Mouse (Mus musculus): Measurements from ENCODE around the gene Slco6d1.
"Not testable (repeated sequence)": the region's sequence is repeated elsewhere in the genome, so short reads cannot be mapped to it uniquely, and the experiment has no call there.

Slco6d1 gene

GRCm38 (mm10) chr1:98420824-98421223, at the start of gene Slco6d1:
TSS of gene Slco6d1 (plus strand) at chr1:98421124.
- no peak for DNase-seq

GRCm38 (mm10) chr1:98392001-98392400, 28.9 kb upstream of the Slco6d1 start:
- DNase-seq, result no peak

GRCm38 (mm10) chr1:98447929-98448328, 27.0 kb downstream of the Slco6d1 start:
- no peak for DNase-seq

- DNase-seq, result not testable (repeated sequence)
Measured at GRCm38 (mm10) chr1:98459224-98459623, 38.3 kb downstream of the Slco6d1 start.

GRCm38 (mm10) chr1:98476381-98476780, 55.5 kb downstream of the Slco6d1 start:
- not testable (repeated sequence) for DNase-seq

- DNase-seq, result no peak
Measured at GRCm38 (mm10) chr1:98479243-98479642, 58.3 kb downstream of the Slco6d1 start.

DNA sequence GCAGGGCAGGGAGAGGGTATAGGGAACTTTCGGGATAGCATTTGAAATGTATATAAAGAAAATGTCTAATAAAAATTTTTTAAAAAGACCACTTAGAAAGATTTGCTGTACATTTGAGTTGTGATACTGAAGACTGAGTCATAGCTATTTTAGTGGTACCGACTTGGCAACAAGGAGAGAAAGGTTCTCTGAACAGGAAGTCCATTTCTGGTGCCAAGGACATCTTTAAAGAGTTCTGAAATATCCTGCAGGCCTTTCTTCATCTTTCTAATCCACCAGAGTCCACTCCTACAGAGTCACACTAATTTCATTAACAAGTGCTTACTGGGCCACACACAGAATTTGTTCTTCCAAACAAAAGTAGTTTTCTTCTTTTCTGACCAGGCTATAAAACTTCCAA, 85.1 kb downstream of the Slco6d1 start:
- no peak for DNase-seq

DNA sequence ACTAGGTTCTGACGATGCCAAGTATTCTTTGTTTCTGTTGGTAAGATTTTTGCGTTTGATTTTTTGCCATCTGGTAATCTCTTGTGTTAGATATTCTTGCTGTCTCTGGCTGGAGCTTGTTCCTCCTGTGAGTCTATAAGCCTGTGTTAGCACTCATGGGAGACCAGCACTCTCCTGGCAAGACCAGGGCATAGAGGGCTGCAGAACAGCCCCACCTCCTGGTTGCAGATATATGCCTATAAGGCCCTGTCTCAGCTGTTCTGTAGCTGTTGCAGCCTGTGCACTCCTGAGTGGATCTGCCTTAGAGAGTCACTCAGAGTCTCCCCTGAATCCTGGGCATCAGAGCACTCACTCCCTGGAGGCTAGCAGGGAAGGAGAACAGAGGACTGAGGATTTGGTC, 102.1 kb downstream of the Slco6d1 start:
- DNase-seq, result no peak

DNA sequence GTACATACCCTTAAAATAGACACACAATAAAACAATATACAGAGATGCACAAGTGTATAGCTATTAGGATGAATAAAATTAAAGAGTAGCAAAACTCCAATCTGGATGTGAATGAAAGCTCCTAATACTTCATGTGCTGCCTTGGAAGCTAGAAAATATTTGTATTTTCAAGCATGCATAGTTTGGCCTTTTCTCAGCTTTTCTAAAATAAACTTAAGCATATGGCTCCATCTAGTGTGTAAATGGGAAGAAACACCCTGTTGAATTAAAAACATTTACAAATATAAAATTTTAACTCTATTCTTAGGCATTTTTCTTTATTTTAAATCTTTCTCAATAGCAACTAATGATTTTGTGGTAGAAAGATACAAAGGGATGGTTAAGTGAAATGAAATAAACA, 102.6 kb downstream of the Slco6d1 start:
- no peak for DNase-seq

DNA sequence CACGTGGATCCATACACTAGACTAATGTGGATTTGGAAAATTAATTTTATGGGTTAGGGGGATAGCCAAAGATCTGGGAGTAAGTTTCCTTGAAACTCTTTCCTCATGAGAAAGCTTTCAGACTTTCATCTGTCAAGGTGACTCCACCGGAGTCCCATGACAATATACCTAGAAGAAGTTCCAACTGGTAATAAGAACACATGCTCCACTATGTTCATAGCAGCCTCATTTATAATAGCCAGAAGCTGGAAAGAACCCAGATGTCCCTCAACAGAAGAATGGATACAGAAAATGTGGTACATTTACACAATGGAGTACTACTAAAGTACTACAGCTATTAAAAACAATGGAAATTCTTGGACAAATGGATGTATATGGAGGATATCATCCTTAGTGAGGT, 107.4 kb downstream of the Slco6d1 start:
- DNase-seq, result not testable (repeated sequence)

DNA sequence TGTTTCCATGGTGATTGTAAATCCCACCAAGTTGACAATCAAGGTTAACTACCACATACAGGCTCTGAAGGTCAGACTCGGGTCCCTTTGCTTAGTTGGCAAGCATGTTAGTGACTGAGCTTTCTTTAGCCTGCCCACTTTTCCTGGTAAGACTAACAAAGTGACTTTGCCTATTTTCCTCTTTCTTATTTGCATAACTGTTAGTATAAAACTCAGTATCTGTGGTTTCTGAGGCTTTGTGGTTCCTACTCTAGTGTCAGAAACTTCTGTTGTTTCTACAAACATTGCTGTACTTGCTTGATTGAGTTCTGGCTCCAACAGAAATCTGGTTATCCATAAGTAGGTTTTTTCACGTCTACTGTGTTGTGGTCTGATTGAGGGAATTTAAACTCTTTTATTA, 124.4 kb downstream of the Slco6d1 start:
- DNase-seq, result no peak

DNA sequence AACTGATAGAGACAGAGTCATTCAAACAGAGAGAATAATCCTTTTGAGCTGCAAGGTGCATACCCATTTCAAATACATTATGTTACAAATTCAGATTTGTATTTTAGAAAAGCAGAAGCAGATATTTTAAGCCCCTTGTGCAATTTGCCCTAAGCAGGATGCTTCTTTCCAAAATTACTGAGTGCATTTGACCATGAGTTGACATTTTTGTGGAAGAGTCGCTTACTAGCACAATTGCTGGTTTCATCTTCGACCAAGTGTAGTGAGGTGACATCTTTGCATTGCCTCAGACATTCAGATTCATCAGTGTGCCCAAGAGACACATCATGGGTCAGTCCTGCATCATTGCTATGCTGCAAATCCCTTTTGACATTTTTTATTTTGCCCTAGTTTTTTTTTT, 133.5 kb downstream of the Slco6d1 start:
- no peak for DNase-seq

DNA sequence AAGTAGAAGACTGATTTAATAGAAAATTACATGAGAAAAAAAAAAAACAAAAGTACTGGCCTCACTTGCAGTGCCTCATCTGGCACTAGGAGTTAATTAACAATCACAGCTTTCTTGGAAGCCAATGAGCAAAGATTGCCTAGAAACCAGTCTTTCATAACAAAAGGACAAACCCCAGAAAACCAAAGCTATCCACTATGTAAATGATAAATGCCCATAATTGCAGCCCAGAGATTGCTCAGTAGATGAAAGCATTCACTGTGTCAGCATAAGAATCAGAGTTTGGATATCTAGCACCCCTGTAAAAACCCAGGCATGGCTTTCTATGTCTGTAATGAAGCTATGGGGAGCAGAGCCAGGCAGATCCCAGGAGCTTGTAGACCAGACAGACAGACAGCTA, 144.8 kb downstream of the Slco6d1 start:
- no peak for DNase-seq
